Mouse (Mus musculus) liver, adult 2 months (tissue): ENCODE measurements at regions not wholly inside any gene's neighbourhood (a gene's known extent, or its start where the extent isn't known, plus 50 kb on each side); places are given as distances from the start of the nearest gene placed in this dataset.
"Not testable (repeated sequence)": the region's sequence is repeated elsewhere in the genome, so short reads cannot be mapped to it uniquely, and the experiment has no call there.

Experiments
- DNase-seq: peaks from one replicate; pipeline ENCODE4 v3.0.0-alpha.2; 2011; ENCODE audit warnings: low read depth, low spot score; ENCODE audit errors: extremely low read depth
- H3K27ac ChIP-seq: fragments of 200-500 bp; replicated peaks from 2 replicates; pipeline ENCODE4 v1.5.1; 2012; ENCODE audit warnings: low read depth, mild to moderate bottlenecking, control low read depth, inconsistent platforms, low read length; ENCODE audit not compliant: insufficient read depth
- H3K27me3 ChIP-seq: fragments of 200-500 bp; 2 replicates; pipeline ENCODE4 v1.6.1; 2012; ENCODE audit warnings: mild to moderate bottlenecking, moderate library complexity, low read length, inconsistent platforms; ENCODE audit not compliant: control insufficient read depth, insufficient read depth
- H3K36me3 ChIP-seq: fragments of 200-500 bp; 2 replicates; pipeline ENCODE4 v1.6.1; 2012; ENCODE audit warnings: low read length, inconsistent platforms; ENCODE audit not compliant: control insufficient read depth, insufficient read depth
- H3K4me1 ChIP-seq: fragments of 200-500 bp; 2 replicates; pipeline ENCODE4 v1.6.1; 2011; ENCODE audit warnings: low read length; ENCODE audit not compliant: control insufficient read depth, insufficient read depth
- H3K4me3 ChIP-seq: fragments of 200-500 bp; 2 replicates; pipeline ENCODE4 v1.5.1; 2011; ENCODE audit warnings: low read depth, mild to moderate bottlenecking, control low read depth, low read length, moderate library complexity; ENCODE audit not compliant: insufficient read depth
- H3K79me2 ChIP-seq: fragments of 200-500 bp; 2 replicates; pipeline ENCODE4 v1.6.1; 2012; ENCODE audit warnings: inconsistent platforms, mild to moderate bottlenecking, low read length, moderate library complexity; ENCODE audit not compliant: control insufficient read depth, insufficient read depth
- H3K9ac ChIP-seq: fragments of 200-500 bp; 2 replicates; pipeline ENCODE4 v1.6.1; 2012; ENCODE audit warnings: low read depth, mild to moderate bottlenecking, control low read depth, inconsistent platforms, low read length
- CTCF ChIP-seq: fragments of 200-500 bp; IDR thresholded peaks from 2 replicates; pipeline ENCODE4 v1.5.1; 2011; ENCODE audit warnings: low read depth, low read length, control low read depth
- POLR2A ChIP-seq: fragments of 200-500 bp; IDR thresholded peaks from 2 replicates; pipeline ENCODE4 v1.6.1; 2011; ENCODE audit warnings: low read length, control low read depth; ENCODE audit not compliant: insufficient read depth; ENCODE audit errors: extremely low read depth
- WGBS: fragments of 180-500 bp; shearing (Covaris S2); methylation state at CpG from one replicate; pipeline ENCODE4 v1.1.7; 2018; 5-methylcytosine and 5-hydroxymethylcytosine counted together

GRCm38 (mm10) chr1:161728546-161729206 is 59.6 kb downstream of the Fasl start:
- no peak for DNase-seq
- H3K4me1 ChIP-seq: no peaks in the 10 kb centered on the region
- WGBS: 79% methylated on average over 7 of the region's 7 CpGs
- H3K79me2 ChIP-seq: no peaks in the 10 kb centered on the region
- no peak overlapping the region for H3K9ac ChIP-seq
- no peak overlapping the region for H3K4me3 ChIP-seq
- no peak for TF ChIP-seq POLR2A
- no peak for TF ChIP-seq CTCF
- H3K36me3 ChIP-seq: no peaks in the 10 kb centered on the region
- peaks cover 2% of the 10 kb centered on the region; the same call in 1 of the 2 replicates for H3K27me3 ChIP-seq
- no peak overlapping the region for H3K27ac ChIP-seq

GRCm38 (mm10) chr1:161727357-161727756 is 60.9 kb downstream of the Fasl start:
- not testable (repeated sequence) for H3K4me1 ChIP-seq, H3K27ac ChIP-seq, H3K36me3 ChIP-seq, H3K27me3 ChIP-seq, DNase-seq, H3K4me3 ChIP-seq, H3K79me2 ChIP-seq, H3K9ac ChIP-seq
- WGBS: 77% methylated on average over 18 of the region's 27 CpGs

GRCm38 (mm10) chr1:161726098-161726497 is 62.2 kb downstream of the Fasl start:
- not testable (repeated sequence) for H3K27me3 ChIP-seq, DNase-seq, H3K4me3 ChIP-seq, H3K27ac ChIP-seq, H3K79me2 ChIP-seq, H3K36me3 ChIP-seq, H3K4me1 ChIP-seq, H3K9ac ChIP-seq
- WGBS: 100% methylated on average over 1 of the region's 10 CpGs

- Histone ChIP-seq H3K4me1 (no peaks in the 10 kb centered on the region), H3K79me2 (no peaks in the 10 kb centered on the region), H3K9ac (no peak overlapping the region), H3K4me3 (no peak overlapping the region), H3K27me3 (no peaks in the 10 kb centered on the region), H3K36me3 (no peaks in the 10 kb centered on the region), H3K27ac (no peak overlapping the region)
- DNase-seq: no peak
- 63% methylated on average over 3 of the region's 3 CpGs for WGBS
- TF ChIP-seq CTCF (no peak), POLR2A (no peak)
Observed at GRCm38 (mm10) chr1:161719876-161720275, 68.4 kb downstream of the Fasl start.

DNA sequence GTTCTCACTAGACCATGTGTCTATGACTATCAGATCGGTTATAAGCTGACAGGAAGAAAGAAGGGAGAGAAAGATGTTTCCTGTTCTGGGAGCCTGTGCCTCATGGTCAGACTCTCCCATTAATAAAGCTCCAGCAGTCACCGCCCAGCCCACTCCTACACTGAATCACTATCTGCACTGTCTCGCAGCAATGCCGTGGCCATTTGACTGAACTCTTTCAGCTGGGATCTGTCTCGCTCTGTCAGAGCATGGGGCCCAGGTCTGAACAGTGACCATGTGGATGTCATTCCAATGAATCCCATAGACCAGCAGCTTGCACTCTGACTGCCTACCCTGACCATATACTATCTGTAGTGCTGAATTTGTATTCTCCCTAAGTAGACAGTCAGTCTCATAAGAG is 70.0 kb downstream of the Fasl start:
- no peak overlapping the region for H3K27ac ChIP-seq
- H3K27me3 ChIP-seq: no peaks in the 10 kb centered on the region
- H3K4me3 ChIP-seq: no peak overlapping the region
- H3K9ac ChIP-seq: no peak overlapping the region
- no peaks in the 10 kb centered on the region for H3K36me3 ChIP-seq
- no peaks in the 10 kb centered on the region for H3K4me1 ChIP-seq
- H3K79me2 ChIP-seq: no peaks in the 10 kb centered on the region
- TF ChIP-seq CTCF: no peak
- TF ChIP-seq POLR2A: no peak
- DNase-seq: no peak
- 60% methylated on average over 5 of the region's 5 CpGs for WGBS

DNA sequence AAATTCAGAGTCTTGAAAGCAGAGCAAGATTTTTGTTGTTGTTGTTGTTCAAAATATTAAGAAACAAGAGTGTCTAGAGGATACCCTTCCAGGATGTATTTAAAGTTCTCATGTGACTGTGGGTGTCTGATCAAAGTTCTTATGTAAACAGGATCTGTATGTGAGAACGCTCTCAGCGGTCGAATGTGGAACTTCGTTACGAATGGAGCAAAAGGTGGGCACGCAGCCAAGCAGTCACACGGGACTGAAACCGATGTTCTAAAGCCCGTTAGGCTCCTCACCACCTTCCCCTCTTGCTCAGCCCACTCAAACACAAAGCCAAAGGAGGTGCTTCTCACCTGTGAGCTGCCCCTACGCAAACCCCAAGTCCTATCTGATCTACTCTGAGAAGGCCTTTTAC is 75.4 kb downstream of the Fasl start:
- Histone ChIP-seq H3K36me3 (no peaks in the 10 kb centered on the region), H3K4me3 (no peak overlapping the region), H3K27ac (no peak overlapping the region), H3K9ac (no peak overlapping the region), H3K4me1 (no peaks in the 10 kb centered on the region), H3K79me2 (no peaks in the 10 kb centered on the region), H3K27me3 (no peaks in the 10 kb centered on the region)
- DNase-seq: peak; percentile 22
- 45% methylated on average over 10 of the region's 10 CpGs for WGBS
- no peak for TF ChIP-seq POLR2A
- peak; percentile 29; the same call in 1 of the 2 replicates for TF ChIP-seq CTCF
